Mouse (Mus musculus) liver, embryonic 11.5 days (tissue): ENCODE results near the gene Sh3pxd2a. TPM values are rescaled to one million over a fixed set of nuclear protein-coding genes. Genes with fewer than 3 reads are reported as not detected.

Experiments
- ATAC-seq: fragments of 200-750 bp; cut with Nextera tagmentation; replicated peaks from 2 replicates; pipeline ENCODE4 v1.8.0; 2017; ENCODE audit warnings: moderate number of reproducible peaks, mild to moderate bottlenecking, moderate TSS enrichment, moderate library complexity; ENCODE audit not compliant: low FRiP score
- DNase-seq: peaks from one replicate; pipeline ENCODE4 v3.0.0-alpha.2; 2017; ENCODE audit warnings: low spot score
- H3K27ac ChIP-seq: fragments of 300-500 bp; sonication (generic); 2 replicates; pipeline ENCODE4 v1.5.1; 2014; ENCODE audit warnings: mild to moderate bottlenecking, low read depth, low read length, control low read depth
- H3K27me3 ChIP-seq: fragments of 300-500 bp; sonication (generic); replicated peaks from 2 replicates; pipeline ENCODE4 v1.6.1; 2014; ENCODE audit warnings: low read length, mixed read lengths; ENCODE audit not compliant: control insufficient read depth, insufficient read depth
- H3K36me3 ChIP-seq: fragments of 300-500 bp; sonication (generic); 2 replicates; pipeline ENCODE4 v1.6.1; 2014; ENCODE audit warnings: mild to moderate bottlenecking, low read length, moderate library complexity, mixed read lengths; ENCODE audit not compliant: control insufficient read depth, insufficient read depth
- H3K4me1 ChIP-seq: fragments of 300-500 bp; sonication (generic); replicated peaks from 2 replicates; pipeline ENCODE4 v1.6.1; 2014; ENCODE audit warnings: low read length, mixed read lengths; ENCODE audit not compliant: control insufficient read depth, insufficient read depth
- H3K4me2 ChIP-seq: fragments of 300-500 bp; sonication (generic); 2 replicates; pipeline ENCODE4 v1.6.1; 2014; ENCODE audit warnings: mild to moderate bottlenecking, control low read depth, moderate library complexity
- H3K4me3 ChIP-seq: fragments of 300-500 bp; sonication (generic); 2 replicates; pipeline ENCODE4 v1.5.1; 2014; ENCODE audit warnings: low read depth, low read length, control low read depth
- H3K9ac ChIP-seq: fragments of 300-500 bp; sonication (generic); 2 replicates; pipeline ENCODE4 v1.6.1; 2014; ENCODE audit warnings: low read depth, low read length, control low read depth
- H3K9me3 ChIP-seq: fragments of 300-500 bp; sonication (generic); 2 replicates; pipeline ENCODE4 v1.6.1; 2016; ENCODE audit warnings: low read length, inconsistent platforms, mixed read lengths; ENCODE audit not compliant: control insufficient read depth
- WGBS: fragments of 180-500 bp; shearing (Covaris S2); extraction: QIAGEN DNeasy Blood & Tissue Kit; methylation state at CpG from one replicate; pipeline ENCODE4 v1.1.7; 2014; 5-methylcytosine and 5-hydroxymethylcytosine counted together
- polyA plus RNA-seq: library from polyadenylated mRNA; unstranded; fragments of >200 nt; fragmentation: Nextera tagmentation; extraction: Ambion mirVana; gene quantifications from 2 replicates; pipeline ENCODE4 v1.2.1, GENCODE M21; 2014

Gene Sh3pxd2a
- polyA plus RNA-seq, 1 experiment from 2014 or later = 3.6 TPM

DNA sequence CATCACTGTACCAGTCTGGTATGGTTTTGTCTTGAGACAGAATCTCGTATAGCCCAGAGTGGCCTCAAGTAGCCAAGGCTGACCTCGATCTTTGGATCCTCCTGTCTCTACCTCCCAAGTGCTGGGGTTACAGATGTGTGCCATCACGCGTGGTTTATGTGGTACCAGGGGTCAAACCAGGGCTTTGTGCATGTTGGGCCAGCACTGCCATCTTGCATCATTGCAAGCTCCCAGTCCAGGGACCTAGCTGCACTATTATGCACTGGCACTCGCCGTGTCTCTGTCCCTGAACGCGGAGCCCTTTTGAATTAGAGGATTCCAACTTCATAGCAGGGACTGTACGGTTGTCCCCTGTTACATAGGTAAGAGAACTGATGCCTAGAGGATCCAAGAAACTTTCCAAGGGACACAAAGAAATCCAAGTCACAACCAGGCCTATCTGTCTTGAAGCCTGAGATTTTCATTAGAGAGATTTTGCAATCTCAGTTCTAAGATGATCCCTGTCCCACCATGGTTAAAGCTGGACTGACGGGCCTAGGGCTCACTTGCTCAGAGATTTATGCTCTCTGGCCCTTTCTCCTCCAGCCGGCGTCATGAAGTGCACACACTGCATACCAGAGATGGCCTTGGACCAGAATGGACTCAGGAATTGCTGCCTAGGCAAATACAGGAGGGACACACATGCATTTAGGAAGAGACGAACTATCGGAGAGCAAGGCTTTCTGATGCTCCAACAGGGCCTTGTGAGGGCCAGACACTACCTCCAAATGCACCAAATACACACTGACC is 157.9 kb downstream of the Sh3pxd2a start:
- Histone ChIP-seq H3K4me3 (no peak overlapping the region), H3K4me2 (no peak overlapping the region), H3K27me3 (no peaks in the 10 kb centered on the region), H3K27ac (no peak overlapping the region), H3K9me3 (no peaks in the 10 kb centered on the region), H3K9ac (no peak overlapping the region), H3K4me1 (peaks cover 16% of the 10 kb centered on the region), H3K36me3 (no peaks in the 10 kb centered on the region; the same call in 1 of the 2 replicates)
- WGBS = 86% methylated on average over 14 of the region's 14 CpGs
- no peak for DNase-seq
- ATAC-seq = no peak

DNA sequence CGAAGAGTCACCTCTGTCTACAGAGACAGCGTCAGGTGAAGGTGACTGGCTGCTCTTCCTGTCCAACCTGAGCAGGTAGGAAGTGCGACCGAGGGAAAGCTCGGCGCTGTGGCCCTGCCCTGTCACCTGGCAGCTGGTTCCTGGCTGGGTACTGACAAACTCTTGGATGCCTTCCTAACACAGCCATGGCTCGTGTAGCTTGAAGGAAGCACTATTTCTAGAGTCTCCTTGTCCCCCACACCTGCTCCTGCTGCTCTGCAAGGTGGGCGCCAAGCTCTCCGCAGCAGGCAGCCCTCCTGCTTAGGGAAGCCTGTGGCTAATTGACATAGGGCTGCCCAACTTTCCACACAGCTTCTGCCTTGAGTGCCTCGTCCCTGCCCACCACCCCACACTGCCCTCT is 158.8 kb downstream of the Sh3pxd2a start:
- no peaks in the 10 kb centered on the region for H3K9me3 ChIP-seq
- peaks cover 20% of the 10 kb centered on the region for H3K4me1 ChIP-seq
- H3K27ac ChIP-seq = no peak overlapping the region
- no peaks in the 10 kb centered on the region for H3K27me3 ChIP-seq
- no peak for DNase-seq
- no peak overlapping the region for H3K4me2 ChIP-seq
- H3K36me3 ChIP-seq = no peaks in the 10 kb centered on the region; the same call in 1 of the 2 replicates
- 86% methylated on average over 10 of the region's 10 CpGs for WGBS
- H3K4me3 ChIP-seq = no peak overlapping the region
- ATAC-seq = no peak
- no peak overlapping the region for H3K9ac ChIP-seq

DNA sequence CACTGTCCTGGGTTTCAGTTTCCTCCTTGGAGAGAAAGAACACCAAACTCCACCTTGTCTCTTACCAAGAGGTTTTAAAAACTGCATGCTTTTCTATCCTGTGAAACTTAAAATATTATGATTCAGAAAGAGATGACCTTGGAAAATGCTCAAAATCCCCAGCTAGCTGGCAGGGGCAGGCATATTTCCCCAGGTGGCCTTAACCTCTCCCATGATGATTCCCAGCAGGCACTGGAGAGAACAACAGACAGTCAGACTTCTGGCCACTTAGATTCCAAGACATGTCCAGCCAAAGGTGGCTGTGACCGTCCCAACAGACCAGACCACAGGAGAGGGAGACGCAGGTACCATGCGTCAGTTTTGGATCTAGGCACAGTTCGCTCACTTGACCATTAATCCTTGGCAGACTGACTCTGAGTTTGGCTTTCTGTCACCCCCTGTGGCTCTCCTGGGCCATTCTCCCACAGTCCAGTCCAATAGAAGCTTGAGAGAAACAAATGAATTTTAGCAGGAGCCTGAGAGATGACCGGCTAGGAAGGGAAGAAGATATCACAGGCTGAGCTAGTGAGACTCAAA is 159.9 kb downstream of the Sh3pxd2a start:
- Histone ChIP-seq H3K4me3 (no peak overlapping the region), H3K27me3 (no peaks in the 10 kb centered on the region)

DNA sequence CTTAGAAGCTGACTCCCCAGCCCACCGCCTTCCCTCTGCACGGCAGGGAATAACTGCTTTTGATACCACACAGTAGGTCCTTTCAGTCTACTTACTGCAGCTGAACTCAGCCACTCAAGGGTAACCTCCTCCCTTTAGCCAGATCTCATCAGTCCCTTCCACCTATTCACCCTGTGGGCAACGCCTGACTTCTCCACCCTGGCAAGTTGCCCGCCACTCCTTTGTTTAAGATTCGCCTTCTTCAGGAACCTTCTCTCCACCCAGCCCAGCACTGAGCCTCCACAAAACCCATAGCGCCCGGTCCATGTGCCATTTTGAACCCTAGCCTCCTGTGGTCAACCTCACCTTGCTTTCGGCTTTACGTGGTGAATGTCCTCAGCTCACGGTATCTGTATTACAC is 161.1 kb downstream of the Sh3pxd2a start:
- Histone ChIP-seq H3K4me2 (no peak overlapping the region), H3K36me3 (no peaks in the 10 kb centered on the region), H3K4me1 (peaks cover 20% of the 10 kb centered on the region), H3K4me3 (no peak overlapping the region), H3K27ac (no peak overlapping the region), H3K9me3 (no peaks in the 10 kb centered on the region), H3K27me3 (no peaks in the 10 kb centered on the region), H3K9ac (no peak overlapping the region)
- 90% methylated on average over 10 of the region's 10 CpGs for WGBS
- ATAC-seq (no peak), DNase-seq (no peak)

More for the DNA sequence above, 159.9 kb downstream of the Sh3pxd2a start:
- ATAC-seq (no peak), DNase-seq (no peak)
- Histone ChIP-seq H3K36me3 (no peaks in the 10 kb centered on the region; the same call in 1 of the 2 replicates), H3K9me3 (no peaks in the 10 kb centered on the region), H3K27ac (no peak overlapping the region), H3K4me2 (no peak overlapping the region), H3K9ac (no peak overlapping the region), H3K4me1 (peaks cover 20% of the 10 kb centered on the region)
- WGBS = 83% methylated on average over 5 of the region's 5 CpGs

DNA sequence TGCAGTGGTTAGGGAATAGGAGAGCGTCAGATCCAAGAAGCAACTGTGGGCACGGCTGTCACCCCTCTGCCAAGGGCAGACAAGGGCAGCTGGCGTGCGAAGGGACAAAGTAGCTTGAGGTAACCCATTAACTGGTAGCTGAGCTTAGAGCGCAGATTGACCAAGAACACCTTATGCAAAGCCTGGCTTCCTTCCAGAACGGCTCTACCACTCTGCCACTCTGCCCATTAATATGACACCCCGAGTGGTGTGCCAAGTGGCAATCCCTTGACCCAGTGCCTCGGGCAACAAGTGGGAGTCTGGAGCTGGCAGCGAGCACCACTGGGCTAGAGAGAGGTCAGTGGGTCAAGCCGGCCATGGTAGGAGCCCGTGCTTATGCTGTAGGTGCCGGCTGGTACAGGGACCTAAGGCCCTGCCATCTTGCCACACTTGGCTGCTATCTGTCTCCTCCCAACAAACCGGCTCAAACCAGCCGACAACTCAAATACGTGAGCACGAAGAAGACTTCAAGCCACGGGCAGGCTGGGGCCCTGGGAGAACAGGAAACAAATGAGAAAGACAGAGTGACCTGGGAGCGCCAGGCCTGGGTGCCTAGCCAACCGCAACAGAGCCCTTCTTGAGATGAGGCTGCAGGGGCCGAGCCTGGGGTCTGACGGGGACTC is 161.9 kb downstream of the Sh3pxd2a start:
- Histone ChIP-seq H3K4me2 (no peak overlapping the region), H3K4me3 (no peak overlapping the region), H3K27ac (peak overlapping the region; percentile 46; the same call in 1 of the 2 replicates), H3K4me1 (peaks cover 20% of the 10 kb centered on the region), H3K9me3 (no peaks in the 10 kb centered on the region), H3K27me3 (no peaks in the 10 kb centered on the region), H3K36me3 (no peaks in the 10 kb centered on the region), H3K9ac (no peak overlapping the region)
- WGBS = 71% methylated on average over 21 of the region's 21 CpGs
- ATAC-seq = no peak
- DNase-seq = no peak

DNA sequence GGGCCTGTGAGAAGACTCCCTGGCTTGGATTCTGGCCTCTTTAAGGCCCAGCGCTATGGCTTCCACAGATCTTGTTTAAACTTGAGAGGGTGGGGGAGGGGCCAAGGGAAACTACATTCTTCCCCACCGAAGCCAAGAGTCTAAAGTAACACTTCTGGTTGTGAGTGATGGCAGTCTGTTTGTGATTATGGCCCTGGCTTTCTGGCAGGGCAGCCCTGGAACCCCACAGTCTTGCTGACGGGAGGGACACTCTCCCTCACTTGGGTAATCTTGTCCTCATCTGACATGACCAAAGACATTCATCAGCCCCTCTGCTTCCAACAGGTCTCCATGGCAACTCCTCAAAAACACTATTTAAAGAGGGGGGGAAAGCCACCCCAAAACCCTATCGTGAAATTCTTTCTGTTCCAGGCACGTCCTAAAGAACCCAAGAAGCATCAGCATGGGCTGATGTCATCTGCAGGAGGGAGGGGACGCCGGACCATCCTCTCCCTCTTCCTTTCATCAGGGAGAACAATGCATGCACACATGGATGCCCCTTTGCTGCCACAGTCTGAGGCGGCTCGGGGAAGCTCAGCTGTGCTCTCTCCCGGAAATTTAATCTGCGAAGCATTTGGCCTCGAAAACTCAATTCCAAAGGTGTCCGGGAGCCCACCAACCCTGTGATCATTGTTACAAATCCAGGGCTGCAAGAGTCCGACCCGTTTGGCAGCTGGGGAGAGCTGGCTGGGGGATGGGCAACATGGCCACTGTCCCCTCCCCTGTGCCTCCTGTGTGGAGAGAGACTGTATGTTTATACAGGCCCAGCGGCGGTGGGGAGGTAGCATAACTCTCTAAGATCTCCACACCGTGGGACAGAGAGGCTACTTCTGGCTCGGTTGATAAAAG is 162.7 kb downstream of the Sh3pxd2a start:
- Histone ChIP-seq H3K27ac (peak overlapping the region; percentile 46; the same call in 1 of the 2 replicates), H3K9ac (no peak overlapping the region), H3K9me3 (no peaks in the 10 kb centered on the region), H3K4me1 (peaks cover 20% of the 10 kb centered on the region), H3K36me3 (no peaks in the 10 kb centered on the region), H3K4me3 (no peak overlapping the region), H3K4me2 (no peak overlapping the region), H3K27me3 (no peaks in the 10 kb centered on the region)
- DNase-seq = no peak
- WGBS = 55% methylated on average over 19 of the region's 19 CpGs
- no peak for ATAC-seq

DNA sequence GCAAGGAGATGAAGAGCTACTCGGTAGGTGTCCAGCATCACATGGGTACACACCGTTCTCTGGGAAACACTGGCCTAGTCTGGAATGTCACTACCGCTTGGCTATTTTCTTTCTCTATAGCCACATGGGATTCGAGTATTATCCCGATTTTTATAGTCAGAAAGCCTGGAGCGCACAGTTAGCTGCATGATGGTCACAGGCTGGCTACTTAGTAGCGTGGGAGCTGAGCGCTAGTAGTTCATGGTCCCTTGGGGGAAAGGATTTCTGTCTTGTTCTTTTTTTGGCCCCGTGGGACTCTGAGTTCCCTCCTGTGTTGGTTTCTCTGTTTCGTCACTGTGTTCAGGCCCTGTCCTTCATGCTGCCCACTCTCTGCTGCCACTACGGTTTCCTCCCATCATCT is 166.1 kb downstream of the Sh3pxd2a start:
- no peaks in the 10 kb centered on the region for H3K36me3 ChIP-seq
- no peak overlapping the region for H3K9ac ChIP-seq
- H3K9me3 ChIP-seq = no peaks in the 10 kb centered on the region
- no peaks in the 10 kb centered on the region for H3K27me3 ChIP-seq
- no peak for DNase-seq
- peaks cover 19% of the 10 kb centered on the region for H3K4me1 ChIP-seq
- WGBS = 90% methylated on average over 11 of the region's 11 CpGs
- no peak overlapping the region for H3K4me3 ChIP-seq
- H3K27ac ChIP-seq = no peak overlapping the region
- H3K4me2 ChIP-seq = no peak overlapping the region
- no peak for ATAC-seq

DNA sequence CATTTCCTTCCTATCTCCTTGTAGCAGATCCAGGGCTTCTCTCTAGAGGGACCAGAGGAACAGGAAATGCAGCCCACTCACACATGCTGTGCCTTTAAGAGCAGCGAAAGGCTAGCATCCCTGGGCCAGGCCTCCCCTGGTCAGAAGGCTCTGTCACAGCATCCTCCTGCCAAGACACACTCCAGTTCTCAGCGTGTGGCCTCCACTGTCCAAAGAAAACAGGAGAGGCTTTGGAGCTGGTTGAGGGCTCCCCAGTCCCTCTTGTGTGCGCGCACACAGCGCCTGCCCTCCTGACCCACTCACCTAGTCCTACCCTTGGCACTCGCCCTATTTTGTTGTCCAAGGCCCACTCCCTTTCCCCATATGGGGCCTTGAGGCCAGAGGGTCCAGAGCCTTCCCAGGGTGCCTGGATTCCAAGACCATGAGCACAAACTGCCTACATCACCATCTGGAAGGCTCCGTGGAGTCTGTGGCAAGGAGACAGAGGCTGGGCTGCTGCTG is 171.7 kb downstream of the Sh3pxd2a start:
- 71% methylated on average over 7 of the region's 7 CpGs for WGBS
- H3K9me3 ChIP-seq = no peaks in the 10 kb centered on the region
- no peak overlapping the region for H3K27ac ChIP-seq
- H3K9ac ChIP-seq = no peak overlapping the region
- DNase-seq (no peak), ATAC-seq (no peak)
- H3K27me3 ChIP-seq = no peaks in the 10 kb centered on the region
- no peak overlapping the region for H3K4me2 ChIP-seq
- H3K36me3 ChIP-seq = no peaks in the 10 kb centered on the region
- H3K4me1 ChIP-seq = peaks cover 3% of the 10 kb centered on the region; the same call in 1 of the 2 replicates
- no peak overlapping the region for H3K4me3 ChIP-seq
